Mouse (Mus musculus) G1E (cell line): Measurements from ENCODE around the gene Rsph14.

ENCODE experiments used
- CTCF ChIP-seq: IDR thresholded peaks from 2 replicates; pipeline ENCODE4 v1.5.1; 2012; ENCODE audit warnings: low read depth, low read length, inconsistent platforms, mixed read lengths
- TAL1 ChIP-seq: conservative IDR thresholded peaks from 2 replicates; pipeline ENCODE4 v1.6.1; 2012; ENCODE audit warnings: low read depth, low read length, inconsistent platforms, mixed read lengths

DNA sequence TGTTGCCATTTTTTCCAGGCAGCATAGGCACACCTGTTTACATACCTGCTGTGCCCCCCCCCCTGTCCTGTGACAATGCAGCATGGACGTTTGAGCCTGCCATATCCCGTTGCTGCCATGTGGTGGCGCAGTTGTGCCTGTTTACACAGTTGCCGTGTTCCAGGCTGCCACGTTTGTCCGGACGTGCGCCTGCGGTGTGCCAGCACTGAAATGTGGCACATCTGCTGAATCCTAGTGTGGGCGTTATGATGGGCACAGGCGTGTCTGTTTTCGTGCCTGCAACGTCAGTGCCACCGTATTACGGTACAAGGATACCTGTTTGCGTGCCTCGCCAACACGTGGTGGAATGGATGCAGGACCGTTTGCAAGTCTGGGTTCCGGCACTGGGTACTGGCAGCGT is 107.1 kb downstream of the Rsph14 start:
- TF ChIP-seq CTCF (no peak), TAL1 (no peak)
